In genomic region chr5:121837441-121838340, GRCm38 (mm10) we compare ENCODE assay signal across 8 mouse cellular contexts. TPM values are rescaled to one million over a fixed set of nuclear protein-coding genes. Genes with fewer than 3 reads are reported as not detected.
DNase-seq lines count a peak whose midpoint lies in the region; ATAC-seq lines count a peak whose summit lies in the region.

Gene Sh2b3, minus strand, starts transcription at chr5:121837646.

- H3K9ac ChIP-seq in hindbrain, embryonic 15.5 days = peak within 1 kb of the TSS; percentile 66
- peak within 1 kb of the TSS; percentile 81 for H3K9ac ChIP-seq in limb, embryonic 13.5 days
- peak within 1 kb of the TSS; percentile 65 for H3K9ac ChIP-seq in midbrain, embryonic 14.5 days (replicated peaks; ENCODE audit: low read length)

- H3K9me3 ChIP-seq in hindbrain, embryonic 15.5 days = no peaks in the 10 kb centered on the region
- H3K9me3 ChIP-seq in limb, embryonic 13.5 days = no peaks in the 10 kb centered on the region
- H3K9me3 ChIP-seq in midbrain, embryonic 14.5 days (ENCODE audit: control insufficient read depth, low read length) = no peaks in the 10 kb centered on the region

- H3K4me2 ChIP-seq in hindbrain, embryonic 15.5 days = peak within 1 kb of the TSS; percentile 90
- H3K4me2 ChIP-seq in limb, embryonic 13.5 days (replicated peaks) = peak within 1 kb of the TSS; percentile 91
- H3K4me2 ChIP-seq in midbrain, embryonic 14.5 days (ENCODE audit: low read length) = peak within 1 kb of the TSS; percentile 94

- ATAC-seq in hindbrain, embryonic 15.5 days (ENCODE audit: low FRiP score, low read depth) = peak; percentile 19; the same call in 1 of the 2 replicates
- peak; percentile 7; the same call in 1 of the 2 replicates for ATAC-seq in limb, embryonic 13.5 days (ENCODE audit: low FRiP score, low read depth)
- no peak; the same call in 1 of the 2 replicates for ATAC-seq in midbrain, embryonic 14.5 days (ENCODE audit: low FRiP score, low TSS enrichment)

- WGBS in hindbrain, embryonic 15.5 days = 2% methylated on average over 35 of the region's 35 CpGs
- 2% methylated on average over 35 of the region's 35 CpGs for WGBS in limb, embryonic 13.5 days
- WGBS in midbrain, embryonic 14.5 days = under 1% methylated on average over 35 of the region's 35 CpGs

- peak in 1 of 2 experiments; percentile 24 for DNase-seq in adrenal gland, adult 18-20 months (ENCODE audit: low spot score in 2 of 2)
- no peak for DNase-seq in adrenal gland, adult (ENCODE audit: inconsistent age in 2 of 2, low spot score in 1 of 2)
- peak; percentile 61 for DNase-seq in adrenal gland, adult 2 months
- DNase-seq in gastrocnemius, adult 8-10 months (ENCODE audit: low spot score in 2 of 2) = peak in 1 of 2 experiments; percentile 34
- DNase-seq in midbrain, embryonic 14.5 days = peak; percentile 62
- no peak for DNase-seq in embryo, embryonic 10.5 days (ENCODE audit: low spot score)

- peaks cover 32% of the 10 kb centered on the region for H3K27me3 ChIP-seq in hindbrain, embryonic 15.5 days
- H3K27me3 ChIP-seq in limb, embryonic 13.5 days = peaks cover 42% of the 10 kb centered on the region
- peaks cover 52% of the 10 kb centered on the region for H3K27me3 ChIP-seq in midbrain, embryonic 14.5 days (ENCODE audit: control insufficient read depth, insufficient read depth, low read length)

- peak within 1 kb of the TSS; percentile 57 for H3K4me3 ChIP-seq in hindbrain, embryonic 15.5 days
- H3K4me3 ChIP-seq in limb, embryonic 13.5 days = peak within 1 kb of the TSS; percentile 78
- peak within 1 kb of the TSS; percentile 75 for H3K4me3 ChIP-seq in midbrain, embryonic 14.5 days (replicated peaks; ENCODE audit: low read depth, low read length)

- no peaks in the 10 kb centered on the region for H3K36me3 ChIP-seq in hindbrain, embryonic 15.5 days
- H3K36me3 ChIP-seq in limb, embryonic 13.5 days = no peaks in the 10 kb centered on the region
- no peaks in the 10 kb centered on the region for H3K36me3 ChIP-seq in midbrain, embryonic 14.5 days (ENCODE audit: control insufficient read depth, insufficient read depth, low read length)

- peak within 1 kb of the TSS; percentile 51 for H3K27ac ChIP-seq in hindbrain, embryonic 15.5 days (replicated peaks)
- H3K27ac ChIP-seq in limb, embryonic 13.5 days = peak within 1 kb of the TSS; percentile 39; the same call in 1 of the 2 replicates
- H3K27ac ChIP-seq in midbrain, embryonic 14.5 days (replicated peaks; ENCODE audit: low read depth, low read length) = peak within 1 kb of the TSS; percentile 49; the same call in 1 of the 2 replicates

- H3K4me1 ChIP-seq in hindbrain, embryonic 15.5 days (replicated peaks) = peaks cover 59% of the 10 kb centered on the region
- H3K4me1 ChIP-seq in limb, embryonic 13.5 days = peaks cover 56% of the 10 kb centered on the region
- H3K4me1 ChIP-seq in midbrain, embryonic 14.5 days (ENCODE audit: control insufficient read depth, insufficient read depth, low read length) = peaks cover 32% of the 10 kb centered on the region

RNA-seq across cellular contexts. Expression of gene Sh2b3, which starts in this region (rescaled TPM):
- total RNA-seq in adrenal gland, adult 18-20 months (2021) = 10 to 100 TPM; 28.4 to 29.6 TPM
- total RNA-seq in adrenal gland, adult 2 months (2021) = 10 to 100 TPM; 28.8 to 32.1 TPM
- 138 and 147 TPM in 2 replicates for polyA plus RNA-seq in adrenal gland, adult 2 months (2012; rRNA removed)
- total RNA-seq in gastrocnemius, adult 8-10 months (2022) = 10 to 100 TPM; 11.4 to 13.1 (median 12.3) TPM
- polyA plus RNA-seq in hindbrain, embryonic 15.5 days (2015; fragmentation: Nextera tagmentation; extraction: Ambion mirVana) = 8.0 TPM in 2 replicates
- 11.7 and 12.5 TPM in 2 replicates for polyA plus RNA-seq in limb, embryonic 13.5 days (2015; fragmentation: Nextera tagmentation; extraction: Ambion mirVana)
- 6.1 and 7.8 TPM in 2 replicates for polyA plus RNA-seq in midbrain, embryonic 14.5 days (2014; fragmentation: Nextera tagmentation; extraction: Ambion mirVana)

Comparison
In these comparisons a context has a peak if more than half of its experiments do, and no peak if none do; other contexts are left out.
1. RNA of gene Sh2b3 (polyA plus RNA-seq): 138 to 147 TPM in adrenal gland, adult 2 months; 11.7 to 12.5 TPM in limb, embryonic 13.5 days, 8.0 TPM in hindbrain, embryonic 15.5 days and 6.1 to 7.8 TPM in midbrain, embryonic 14.5 days; every median in the first group is over 10 times any median in the second.
2. DNase-seq: peak in adrenal gland, adult 2 months (single experiment) and midbrain, embryonic 14.5 days (single experiment); none in adrenal gland, adult (0 of 2) and embryo, embryonic 10.5 days (single experiment).
3. Peak in every context shown above with its lines, with median percentiles within 50 percentile points of each other: H3K27ac ChIP-seq, H3K4me2 ChIP-seq, H3K4me3 ChIP-seq and H3K9ac ChIP-seq.